In the genomic region with DNA sequence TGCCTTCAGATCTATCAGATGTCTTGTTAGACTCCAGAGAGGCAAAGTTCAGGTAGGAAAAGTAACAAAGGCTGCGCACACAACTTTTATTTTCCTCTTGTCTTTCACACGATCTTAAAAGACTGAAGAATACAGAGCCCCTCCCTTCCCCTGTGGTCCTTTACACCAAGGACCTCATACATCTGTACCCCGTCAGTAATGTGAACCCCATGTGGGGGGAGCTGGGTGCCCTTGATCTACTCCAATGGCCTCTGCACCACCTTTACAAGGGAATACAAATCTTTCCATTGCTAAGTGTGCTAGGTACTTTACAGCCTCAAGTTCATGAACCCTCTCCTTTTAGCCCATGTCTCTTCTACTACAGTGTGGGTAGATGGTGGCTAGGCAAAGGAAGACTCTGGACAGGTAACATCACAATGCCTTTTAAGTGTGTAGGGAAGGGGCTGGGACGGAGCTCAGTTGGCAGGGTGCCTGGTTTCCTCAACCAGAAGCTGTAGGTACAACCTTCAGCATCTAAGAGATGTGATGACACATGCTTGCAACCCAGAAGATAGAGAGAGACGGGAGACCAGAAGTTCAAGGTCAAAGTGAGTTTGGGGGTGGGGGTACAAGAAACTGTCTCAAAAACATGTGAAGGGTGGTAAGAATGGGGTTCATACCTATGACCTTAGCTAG, we compare ENCODE assay signal across 12 mouse cellular contexts. TPM values are rescaled to one million over a fixed set of nuclear protein-coding genes. Genes with fewer than 3 reads are reported as not detected.
DNase-seq lines count a peak whose midpoint lies in the region; ATAC-seq and TF ChIP-seq lines count a peak whose summit lies in the region.
"Had no signal": no experiment of that assay in that cellular context is flagged by ENCODE, and none has a peak within 500 bp of the region (broad histone marks: within the 10 kb centered on the region; RNA-seq: fewer than 3 reads in every experiment).

No protein-coding gene starts in this region.

- no peak for TF ChIP-seq CTCF in kidney, adult 2 months (conservative IDR thresholded peaks at IDR 0.05; ENCODE audit: insufficient read depth, insufficient read length, low read depth, low read length)

- peak overlapping the region; percentile 89 for H3K27ac ChIP-seq in intestine, embryonic 16.5 days (ENCODE audit: low read length)
- H3K27ac ChIP-seq in kidney, adult 2 months (ENCODE audit: insufficient read depth, low read depth, low read length) = no peak overlapping the region

- ATAC-seq in intestine, embryonic 16.5 days = peak; percentile 15
- ATAC-seq: midbrain, embryonic 16.5 days had no signal

- peaks cover 35% of the 10 kb centered on the region for H3K4me1 ChIP-seq in intestine, embryonic 16.5 days (ENCODE audit: control insufficient read depth, insufficient read depth, low read length)
- H3K4me1 ChIP-seq in kidney, adult 2 months (ENCODE audit: control insufficient read depth, insufficient read depth, low read length) = no peaks in the 10 kb centered on the region; the same call in 1 of the 2 replicates

- 77% methylated on average over 5 of the region's 5 CpGs for WGBS in intestine, embryonic 16.5 days
- 83% methylated on average over 5 of the region's 5 CpGs for WGBS in kidney, adult 2 months

- TF ChIP-seq POLR2A in kidney, adult 2 months (IDR thresholded peaks at IDR 0.05; ENCODE audit: low read depth, low read length) = no peak

- no peaks in the 10 kb centered on the region for H3K27me3 ChIP-seq in intestine, embryonic 16.5 days (replicated peaks; ENCODE audit: control insufficient read depth, insufficient read depth, low read length)
- H3K27me3 ChIP-seq in kidney, adult 2 months (replicated peaks; ENCODE audit: control insufficient read depth, insufficient read depth, low read length) = no peaks in the 10 kb centered on the region

- H3K4me3 ChIP-seq in intestine, embryonic 16.5 days (ENCODE audit: low read length) = no peak overlapping the region
- H3K4me3 ChIP-seq in kidney, adult 2 months (ENCODE audit: insufficient read depth, low read depth, low read length) = no peak overlapping the region

- peak overlapping the region; percentile 11; the same call in 1 of the 2 replicates for H3K4me2 ChIP-seq in intestine, embryonic 16.5 days (ENCODE audit: low read depth, low read length)

- no peaks in the 10 kb centered on the region for H3K9me3 ChIP-seq in intestine, embryonic 16.5 days (ENCODE audit: control insufficient read depth, low read length)

- no peak overlapping the region for H3K9ac ChIP-seq in intestine, embryonic 16.5 days (ENCODE audit: low read depth, low read length)

- peak; percentile 32 for DNase-seq in A20 (ENCODE audit: low read depth, low spot score)
- peak; percentile 66 for DNase-seq in CD4-positive, CD25-positive, alpha-beta regulatory T cell, adult 2 months (ENCODE audit: low read depth, low spot score)
- DNase-seq in thymus, adult 18-20 months = peak; percentile 42 to 63
- no peak for DNase-seq in lung, postnatal 36 days
- no peak for DNase-seq in kidney, adult 2 months
- no peak for DNase-seq in urinary bladder, adult 18-20 months (ENCODE audit: low spot score in 2 of 2)
- DNase-seq: heart, postnatal 36 days; kidney, adult 8-10 months; lung, postnatal 10 days; right cerebral cortex, postnatal 14 days had no signal

- no peaks in the 10 kb centered on the region for H3K36me3 ChIP-seq in intestine, embryonic 16.5 days (ENCODE audit: control insufficient read depth, insufficient read depth, low read length)
- no peaks in the 10 kb centered on the region for H3K36me3 ChIP-seq in kidney, adult 2 months (ENCODE audit: control insufficient read depth, insufficient read depth, low read length)

RNA-seq across cellular contexts. Expression of a gene that starts 1.3 kb away (rescaled TPM):
- 8.0 and 9.2 TPM in 2 replicates for polyA plus RNA-seq in intestine, embryonic 16.5 days (2015; fragmentation: Nextera tagmentation; extraction: Ambion mirVana)
- polyA plus RNA-seq in kidney, adult 2 months (2012; rRNA removed) = 1.7 and 4.7 TPM in 2 replicates

RNA-seq across cellular contexts. Expression of a gene that starts 19.7 kb away (rescaled TPM):
- 180 and 240 TPM in 2 replicates for polyA plus RNA-seq in intestine, embryonic 16.5 days (2015; fragmentation: Nextera tagmentation; extraction: Ambion mirVana)
- polyA plus RNA-seq in kidney, adult 2 months (2012; rRNA removed) = 418 and 456 TPM in 2 replicates

RNA-seq across cellular contexts. Expression of a gene that starts 31.3 kb away (rescaled TPM):
- 47.9 and 51.3 TPM in 2 replicates for polyA plus RNA-seq in intestine, embryonic 16.5 days (2015; fragmentation: Nextera tagmentation; extraction: Ambion mirVana)
- 160 and 163 TPM in 2 replicates for polyA plus RNA-seq in kidney, adult 2 months (2012; rRNA removed)

RNA-seq across cellular contexts. Expression of a gene that starts 52.9 kb away (rescaled TPM):
- 301 and 320 TPM in 2 replicates for polyA plus RNA-seq in intestine, embryonic 16.5 days (2015; fragmentation: Nextera tagmentation; extraction: Ambion mirVana)
- polyA plus RNA-seq in kidney, adult 2 months (2012; rRNA removed) = 578 and 812 TPM in 2 replicates

Comparison
In these comparisons a context has a peak if more than half of its experiments do, and no peak if none do; other contexts are left out.
1. DNase-seq: peak in A20 (single experiment), CD4-positive, CD25-positive, alpha-beta regulatory T cell, adult 2 months (single experiment) and thymus, adult 18-20 months (2 of 2); none in lung, postnatal 36 days (single experiment), kidney, adult 2 months (single experiment) and urinary bladder, adult 18-20 months (0 of 2).